Mouse (Mus musculus) spleen, adult 2 months (tissue): ENCODE measurements around the gene Cdh13.

Experiments
- CTCF ChIP-seq: fragments of 200-500 bp; IDR thresholded peaks from 2 replicates; pipeline ENCODE4 v1.5.1; 2011; ENCODE audit warnings: mild to moderate bottlenecking, inconsistent platforms; ENCODE audit not compliant: insufficient read depth, insufficient read length, insufficient replicate concordance; ENCODE audit errors: extremely low read depth
- POLR2A ChIP-seq: fragments of 200-500 bp; IDR thresholded peaks from 2 replicates; pipeline ENCODE4 v1.6.1; 2011; ENCODE audit warnings: low read depth, low read length, inconsistent platforms

- TF ChIP-seq CTCF (no peak), POLR2A (no peak)
Measured at GRCm38 (mm10) chr8:118848021-118848420, 564.5 kb downstream of the Cdh13 start.
